In the genomic region with DNA sequence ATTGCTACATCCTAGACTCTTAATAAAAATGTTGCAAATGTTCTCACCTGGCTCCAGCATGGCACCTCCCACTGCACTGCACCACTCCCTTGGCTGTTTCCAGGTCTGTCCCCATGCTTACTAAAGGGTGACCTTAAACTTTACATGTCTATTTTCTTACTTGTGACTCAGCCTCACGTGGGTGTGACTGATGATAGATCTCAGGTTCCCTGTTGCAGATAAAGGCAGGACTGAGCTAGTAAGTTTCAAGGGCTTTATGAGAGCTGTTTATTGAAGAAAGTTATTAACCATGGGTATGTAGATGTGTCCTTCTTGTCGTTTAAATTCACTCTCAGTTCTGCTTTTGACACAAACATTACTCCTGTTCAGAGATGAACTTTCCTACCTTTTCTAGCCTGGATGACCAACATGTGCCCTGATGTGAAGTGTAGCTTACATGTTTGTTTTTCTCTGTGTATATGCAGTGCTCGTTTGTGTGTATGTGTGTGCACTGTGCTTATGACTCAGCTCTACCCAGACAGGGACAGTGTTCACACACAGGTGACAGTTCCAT, we compare ENCODE assay signal across 10 mouse cellular contexts. TPM values are rescaled to one million over a fixed set of nuclear protein-coding genes. Genes with fewer than 3 reads are reported as not detected.
DNase-seq lines count a peak whose midpoint lies in the region; ATAC-seq and TF ChIP-seq lines count a peak whose summit lies in the region.
"Had no signal": no experiment of that assay in that cellular context is flagged by ENCODE, and none has a peak within 500 bp of the region (broad histone marks: within the 10 kb centered on the region; RNA-seq: fewer than 3 reads in every experiment).

No protein-coding gene starts in this region.

- DNase-seq in gastrocnemius, adult 2 months: peak; percentile 64
- DNase-seq in gastrocnemius, postnatal 25 days: no peak
- DNase-seq in 416B (ENCODE audit: low read depth): peak; percentile 62
- peak; percentile 59 for DNase-seq in brain, adult 2 months (ENCODE audit: low read depth, low spot score)
- no peak for DNase-seq in liver, embryonic 13.5 days
- no peak for DNase-seq in spleen, postnatal 4 days (ENCODE audit: low spot score in 2 of 2)
- no peak for DNase-seq in cerebellum, postnatal 36 days
- DNase-seq: thymus, adult 2 months had no signal

- H3K4me1 ChIP-seq in liver, embryonic 13.5 days (replicated peaks): peaks cover 58% of the 10 kb centered on the region
- peaks cover 15% of the 10 kb centered on the region for H3K4me1 ChIP-seq in midbrain, embryonic 16.5 days (ENCODE audit: control insufficient read depth, insufficient read depth, low read length)

- no peaks in the 10 kb centered on the region for H3K9me3 ChIP-seq in liver, embryonic 13.5 days (replicated peaks)
- H3K9me3 ChIP-seq in midbrain, embryonic 16.5 days (replicated peaks; ENCODE audit: control insufficient read depth, low read length, poor library complexity, severe bottlenecking): no peaks in the 10 kb centered on the region
- H3K9me3 ChIP-seq: liver, embryonic 15.5 days had no signal

- peak overlapping the region; percentile 51 for H3K4me3 ChIP-seq in gastrocnemius, adult 2 months
- no peak overlapping the region for H3K4me3 ChIP-seq in liver, embryonic 13.5 days (replicated peaks)
- H3K4me3 ChIP-seq in midbrain, embryonic 16.5 days (ENCODE audit: low read depth, low read length): no peak overlapping the region
- H3K4me3 ChIP-seq: liver, embryonic 15.5 days had no signal

- peak overlapping the region; percentile 94 for H3K27ac ChIP-seq in gastrocnemius, adult 2 months
- H3K27ac ChIP-seq in liver, embryonic 13.5 days: no peak overlapping the region
- no peak overlapping the region for H3K27ac ChIP-seq in midbrain, embryonic 16.5 days (ENCODE audit: low read length)
- H3K27ac ChIP-seq: liver, embryonic 15.5 days had no signal

- no peak overlapping the region for H3K4me2 ChIP-seq in liver, embryonic 13.5 days
- no peak overlapping the region for H3K4me2 ChIP-seq in midbrain, embryonic 16.5 days (ENCODE audit: low read length)
- H3K4me2 ChIP-seq: liver, embryonic 15.5 days had no signal

- TF ChIP-seq CTCF in gastrocnemius, adult 2 months (IDR thresholded peaks at IDR 0.05): no peak

- H3K36me3 ChIP-seq in liver, embryonic 13.5 days: peaks cover 18% of the 10 kb centered on the region
- peaks cover 9% of the 10 kb centered on the region for H3K36me3 ChIP-seq in midbrain, embryonic 16.5 days (ENCODE audit: control insufficient read depth, insufficient read depth, low read length)

- ATAC-seq in liver, embryonic 13.5 days (ENCODE audit: low read depth): peak; percentile 43; the same call in 1 of the 2 replicates
- ATAC-seq in midbrain, embryonic 16.5 days: no peak

- intact Hi-C loops in gastrocnemius, adult 2 months (cut with DNase I): no loop called here

- H3K27me3 ChIP-seq in liver, embryonic 13.5 days: no peaks in the 10 kb centered on the region
- no peaks in the 10 kb centered on the region for H3K27me3 ChIP-seq in midbrain, embryonic 16.5 days (ENCODE audit: control insufficient read depth, insufficient read depth, low read depth, low read length)
- H3K27me3 ChIP-seq: liver, embryonic 15.5 days had no signal

- 39% methylated on average over 3 of the region's 3 CpGs for WGBS in liver, embryonic 13.5 days (ENCODE audit: insufficient replicate concordance)
- 96% methylated on average over 3 of the region's 3 CpGs for WGBS in midbrain, embryonic 16.5 days

- no peak overlapping the region for H3K9ac ChIP-seq in liver, embryonic 13.5 days
- H3K9ac ChIP-seq in midbrain, embryonic 16.5 days (ENCODE audit: low read depth, low read length): no peak overlapping the region
- H3K9ac ChIP-seq: liver, embryonic 15.5 days had no signal

RNA-seq across cellular contexts. Expression of gene Golga4, which starts 6.7 kb away (rescaled TPM):
- total RNA-seq in gastrocnemius, adult 2 months (2021): 100 to 1,000 TPM; 397 to 426 TPM
- total RNA-seq in gastrocnemius, postnatal 25 days (2021): 100 to 1,000 TPM; 243 to 283 TPM
- 14.6 and 17.7 TPM in 2 replicates for polyA plus RNA-seq in liver, embryonic 13.5 days (2015; fragmentation: Nextera tagmentation; extraction: Ambion mirVana)
- polyA plus RNA-seq in midbrain, embryonic 16.5 days (2015; fragmentation: Nextera tagmentation; extraction: Ambion mirVana): 41.5 and 44.2 TPM in 2 replicates

RNA-seq across cellular contexts. Expression of gene Eomes, which starts 34.7 kb away (rescaled TPM):
- total RNA-seq in gastrocnemius, adult 2 months (2021): not detected
- not detected for total RNA-seq in gastrocnemius, postnatal 25 days (2021)
- polyA plus RNA-seq in liver, embryonic 13.5 days (2015; fragmentation: Nextera tagmentation; extraction: Ambion mirVana): not detected in 2 replicates
- polyA plus RNA-seq in midbrain, embryonic 16.5 days (2015; fragmentation: Nextera tagmentation; extraction: Ambion mirVana): 1.4 and 2.0 TPM in 2 replicates
- polyA plus RNA-seq: liver, embryonic 15.5 days had no signal

Comparison
In these comparisons a context has a peak if more than half of its experiments do, and no peak if none do; other contexts are left out.
1. DNase-seq: peak in gastrocnemius, adult 2 months (single experiment), 416B (single experiment) and brain, adult 2 months (single experiment); none in gastrocnemius, postnatal 25 days (single experiment), liver, embryonic 13.5 days (single experiment), spleen, postnatal 4 days (0 of 2) and cerebellum, postnatal 36 days (0 of 2).